8 mouse cellular contexts compared by ENCODE assay signal in genomic region chr5:77487837-77488827, GRCm38 (mm10).
DNase-seq lines count a peak whose midpoint lies in the region; ATAC-seq and TF ChIP-seq lines count a peak whose summit lies in the region.

No protein-coding gene starts in this region.

- H3K4me2 ChIP-seq in kidney, postnatal 0 days (ENCODE audit: low read length), result peak overlapping the region; percentile 36
- peak overlapping the region; percentile 39 for H3K4me2 ChIP-seq in hindbrain, embryonic 12.5 days (replicated peaks)
- H3K4me2 ChIP-seq in midbrain, embryonic 15.5 days, result peak overlapping the region; percentile 43

- 0 out of 2 replicates have a peak, but pooled peaks cover 3% of the 10 kb centered on the region for H3K4me1 ChIP-seq in kidney, postnatal 0 days (replicated peaks; ENCODE audit: insufficient read depth, low read length)
- H3K4me1 ChIP-seq in embryonic facial prominence, embryonic 10.5 days, result peaks cover 28% of the 10 kb centered on the region
- H3K4me1 ChIP-seq in hindbrain, embryonic 12.5 days, result peaks cover 9% of the 10 kb centered on the region
- peaks cover 15% of the 10 kb centered on the region for H3K4me1 ChIP-seq in midbrain, embryonic 15.5 days

- ATAC-seq in kidney, postnatal 0 days (replicated peaks; ENCODE audit: low FRiP score, low read depth), result 0 out of 2 replicates have a peak, but pooled peaks have one; percentile 36
- peak; percentile 49 for ATAC-seq in hindbrain, embryonic 12.5 days (ENCODE audit: low FRiP score)
- peak; percentile 83 for ATAC-seq in midbrain, embryonic 15.5 days (replicated peaks)

- H3K36me3 ChIP-seq in kidney, postnatal 0 days (ENCODE audit: insufficient read depth, low read length), result no peaks in the 10 kb centered on the region
- H3K36me3 ChIP-seq in embryonic facial prominence, embryonic 10.5 days (replicated peaks), result no peaks in the 10 kb centered on the region
- H3K36me3 ChIP-seq in hindbrain, embryonic 12.5 days, result no peaks in the 10 kb centered on the region
- H3K36me3 ChIP-seq in midbrain, embryonic 15.5 days (replicated peaks), result no peaks in the 10 kb centered on the region

- H3K4me3 ChIP-seq in kidney, postnatal 0 days (replicated peaks; ENCODE audit: low read depth, low read length), result 0 out of 2 replicates have a peak overlapping the region, but pooled peaks have one; percentile 7
- H3K4me3 ChIP-seq in embryonic facial prominence, embryonic 10.5 days, result peak overlapping the region; percentile 31
- no peak overlapping the region for H3K4me3 ChIP-seq in hindbrain, embryonic 12.5 days
- peak overlapping the region; percentile 14 for H3K4me3 ChIP-seq in midbrain, embryonic 15.5 days
- H3K4me3 ChIP-seq in gastrocnemius, adult 2 months, result no peak overlapping the region

- H3K27me3 ChIP-seq in kidney, postnatal 0 days (ENCODE audit: insufficient read depth, low read length), result no peaks in the 10 kb centered on the region
- 0 out of 2 replicates have a peak, but pooled peaks cover 7% of the 10 kb centered on the region for H3K27me3 ChIP-seq in embryonic facial prominence, embryonic 10.5 days (replicated peaks; ENCODE audit: low read depth, poor library complexity, severe bottlenecking)
- no peaks in the 10 kb centered on the region for H3K27me3 ChIP-seq in hindbrain, embryonic 12.5 days
- H3K27me3 ChIP-seq in midbrain, embryonic 15.5 days (replicated peaks), result no peaks in the 10 kb centered on the region

- no peak overlapping the region for H3K27ac ChIP-seq in kidney, postnatal 0 days
- peak overlapping the region; percentile 88 for H3K27ac ChIP-seq in embryonic facial prominence, embryonic 10.5 days (replicated peaks)
- H3K27ac ChIP-seq in hindbrain, embryonic 12.5 days, result 0 out of 2 replicates have a peak overlapping the region, but pooled peaks have one; percentile 25
- H3K27ac ChIP-seq in midbrain, embryonic 15.5 days, result peak overlapping the region; percentile 53
- H3K27ac ChIP-seq in gastrocnemius, adult 2 months, result no peak overlapping the region

- DNase-seq in kidney, postnatal 0 days (ENCODE audit: low spot score), result peak; percentile 49
- no peak for DNase-seq in kidney, postnatal 36 days
- DNase-seq in embryonic facial prominence, embryonic 10.5 days (ENCODE audit: low spot score), result peak; percentile 76
- no peak for DNase-seq in yolk sac, embryonic 10.5 days (ENCODE audit: low spot score)
- DNase-seq in adrenal gland, adult 2 months, result no peak
- no peak for DNase-seq in gastrocnemius, adult 2 months

- intact Hi-C loops in gastrocnemius, adult 2 months (cut with DNase I), result no loop called here

- TF ChIP-seq CTCF in kidney, postnatal 0 days (IDR thresholded peaks at IDR 0.05; ENCODE audit: low read depth), result no peak
- TF ChIP-seq CTCF in gastrocnemius, adult 2 months (IDR thresholded peaks at IDR 0.05), result no peak

- no peak overlapping the region for H3K9ac ChIP-seq in kidney, postnatal 0 days (ENCODE audit: low read depth, low read length)
- H3K9ac ChIP-seq in hindbrain, embryonic 12.5 days, result no peak overlapping the region
- peak overlapping the region; percentile 14; the same call in 1 of the 2 replicates for H3K9ac ChIP-seq in midbrain, embryonic 15.5 days

- H3K9me3 ChIP-seq in kidney, postnatal 0 days (replicated peaks; ENCODE audit: low read length), result no peaks in the 10 kb centered on the region
- H3K9me3 ChIP-seq in embryonic facial prominence, embryonic 10.5 days, result no peaks in the 10 kb centered on the region
- H3K9me3 ChIP-seq in hindbrain, embryonic 12.5 days (replicated peaks), result no peaks in the 10 kb centered on the region
- H3K9me3 ChIP-seq in midbrain, embryonic 15.5 days, result no peaks in the 10 kb centered on the region

- WGBS in kidney, postnatal 0 days, result 16% methylated on average over 19 of the region's 19 CpGs
- WGBS in embryonic facial prominence, embryonic 10.5 days, result 9% methylated on average over 19 of the region's 19 CpGs
- WGBS in hindbrain, embryonic 12.5 days, result 8% methylated on average over 19 of the region's 19 CpGs
- 10% methylated on average over 19 of the region's 19 CpGs for WGBS in midbrain, embryonic 15.5 days

Comparison
In these comparisons a context has a peak if more than half of its experiments do, and no peak if none do; other contexts are left out.
1. DNase-seq: peak in kidney, postnatal 0 days (single experiment) and embryonic facial prominence, embryonic 10.5 days (single experiment); none in kidney, postnatal 36 days (0 of 2), yolk sac, embryonic 10.5 days (single experiment), adrenal gland, adult 2 months (single experiment) and gastrocnemius, adult 2 months (single experiment).
2. H3K27ac ChIP-seq: peak in embryonic facial prominence, embryonic 10.5 days (single experiment), hindbrain, embryonic 12.5 days (single experiment) and midbrain, embryonic 15.5 days (single experiment); none in kidney, postnatal 0 days (single experiment) and gastrocnemius, adult 2 months (single experiment).
3. H3K4me3 ChIP-seq: peak in kidney, postnatal 0 days (single experiment), embryonic facial prominence, embryonic 10.5 days (single experiment) and midbrain, embryonic 15.5 days (single experiment); none in hindbrain, embryonic 12.5 days (single experiment) and gastrocnemius, adult 2 months (single experiment).
4. Peak in every context shown above with its lines, with median percentiles within 50 percentile points of each other: ATAC-seq and H3K4me2 ChIP-seq.